Mouse (Mus musculus): ENCODE results near the gene Reep3. TPM values are rescaled to one million over a fixed set of nuclear protein-coding genes. Genes with fewer than 3 reads are reported as not detected.

Gene Reep3
- total and polyA plus RNA-seq, 3 experiments: 21.8 to 23.3 (median 23.2) TPM

DNA sequence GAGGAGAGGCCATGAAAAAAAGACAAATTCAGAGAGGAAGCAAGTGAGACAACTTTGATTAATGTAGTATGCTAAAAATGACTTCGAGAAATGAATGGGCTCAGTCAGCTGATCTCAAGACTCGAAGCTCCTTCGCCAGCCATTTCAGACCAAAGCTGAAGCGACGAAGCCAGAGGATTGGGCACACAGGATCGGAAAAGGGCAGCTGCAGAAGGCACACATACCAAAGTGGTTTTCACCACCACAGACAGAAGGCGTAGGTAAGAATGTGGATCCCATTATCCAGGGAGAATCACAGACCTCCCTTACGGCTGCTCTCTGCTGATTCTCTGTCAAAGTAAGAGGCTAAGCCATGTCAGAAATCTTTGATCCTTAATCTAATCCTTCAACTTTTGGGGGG, 136.6 kb downstream of the Reep3 start:
- H3K36me3 ChIP-seq (replicated peaks in 1 of 2; ENCODE audit: control insufficient read depth in 1 of 2, insufficient read depth in 1 of 2, low read length in 1 of 2): no peaks in the 10 kb centered on the region
- peaks cover 8% of the 10 kb centered on the region for H3K9me3 ChIP-seq (replicated peaks; ENCODE audit: low read length)
- no peak overlapping the region for H3K9ac ChIP-seq (ENCODE audit: insufficient read depth, low read depth)
- H3K4me3 ChIP-seq (replicated peaks in 1 of 3; ENCODE audit: low read depth in 2 of 3, low read length in 2 of 3, poor library complexity in 1 of 3): no peak overlapping the region
- no peaks in the 10 kb centered on the region for H3K79me2 ChIP-seq (replicated peaks; ENCODE audit: control insufficient read depth, extremely low read depth, insufficient read depth, poor library complexity, severe bottlenecking)
- no peak for TF ChIP-seq JUN (IDR thresholded peaks at IDR 0.05; ENCODE audit: insufficient read depth, low read depth, low read length)
- no peak for TF ChIP-seq CTCF (conservative IDR thresholded peaks at IDR 0.05 in 1 of 2, IDR thresholded peaks at IDR 0.05 in 1 of 2; ENCODE audit: low read depth in 2 of 2, low read length in 2 of 2)
- no peak for TF ChIP-seq GABPA (IDR thresholded peaks at IDR 0.05; ENCODE audit: insufficient replicate concordance, low read depth, low read length)
- TF ChIP-seq CHD1 (IDR thresholded peaks at IDR 0.05; ENCODE audit: low read depth, low read length): no peak
- TF ChIP-seq TBP (conservative IDR thresholded peaks at IDR 0.05; ENCODE audit: low read depth, low read length): no peak
- no peak for TF ChIP-seq HCFC1 (IDR thresholded peaks at IDR 0.05; ENCODE audit: low read depth, low read length)
- dilution Hi-C loops (cut with MboI; ENCODE audit: extremely low pct_ligation_motif_present, extremely low pct_unique_long_range_greater_than_20kb, low sequenced_read_pairs) (no loop called here), in situ Hi-C loops (cut with MboI; ENCODE audit: low pct_ligation_motif_present, low pct_unique_long_range_greater_than_20kb, low sequenced_read_pairs) (no loop called here)
- no peak overlapping the region for H3K27ac ChIP-seq (ENCODE audit: insufficient read depth, low read depth)
- H3K4me2 ChIP-seq (ENCODE audit: insufficient read depth, low read depth, poor library complexity, severe bottlenecking): no peak overlapping the region
- no peak for DNase-seq (ENCODE audit: extremely low read depth)
- H3K27me3 ChIP-seq (replicated peaks): no peaks in the 10 kb centered on the region
- peaks cover 0 to 25% of the 10 kb centered on the region in 2 experiments; a peak in 3 of 4 replicates for H3K4me1 ChIP-seq (ENCODE audit: control insufficient read depth in 1 of 2, insufficient read depth in 2 of 2)

Other genes starting within 250 kb of the Reep3 start
- 41.2 and 41.6 TPM in 2 replicates for gene Jmjd1c, start 820 bp downstream of the Reep3 start, total RNA-seq (2012; rRNA removed)
- 41.2 and 41.4 TPM in 2 replicates for gene Jmjd1c, start 820 bp downstream of the Reep3 start, total RNA-seq (2014; rRNA removed)
- 40.9 and 50.1 TPM in 2 replicates for gene Jmjd1c, start 820 bp downstream of the Reep3 start, polyA plus RNA-seq (2012; ENCODE audit: insufficient read length, low read depth)
- gene Nrbf2, start 188.4 kb upstream of the Reep3 start, total RNA-seq (2012; rRNA removed): 17.8 and 18.8 TPM in 2 replicates
- gene Nrbf2, start 188.4 kb upstream of the Reep3 start, total RNA-seq (2014; rRNA removed): 16.6 and 16.9 TPM in 2 replicates
- 28.9 and 33.0 TPM in 2 replicates for gene Nrbf2, start 188.4 kb upstream of the Reep3 start, polyA plus RNA-seq (2012; ENCODE audit: insufficient read length, low read depth)

Data from CH12.LX (cell line).